Mouse (Mus musculus): ENCODE results near the gene Bsn. TPM values are rescaled to one million over a fixed set of nuclear protein-coding genes. Genes with fewer than 3 reads are reported as not detected.

Gene Bsn
- total and polyA plus RNA-seq, 2 experiments from 2014 or later, result 0.03 to 0.42 TPM

- Histone ChIP-seq H3K9me3 (replicated peaks; ENCODE audit: control insufficient read depth, low read length) (no peaks in the 10 kb centered on the region), H3K9ac (replicated peaks; ENCODE audit: low read depth, low read length) (no peak overlapping the region), H3K4me2 (ENCODE audit: low read depth, low read length) (no peak overlapping the region), H3K36me3 (replicated peaks; ENCODE audit: control insufficient read depth, insufficient read depth, low read length) (no peaks in the 10 kb centered on the region), H3K27ac (ENCODE audit: low read depth) (no peak overlapping the region), H3K4me3 (ENCODE audit: low read depth, low read length) (no peak overlapping the region), H3K27me3 (ENCODE audit: control insufficient read depth, insufficient read depth, low read length) (no peaks in the 10 kb centered on the region), H3K4me1 (ENCODE audit: control insufficient read depth, insufficient read depth) (no peaks in the 10 kb centered on the region)
- ATAC-seq (ENCODE audit: insufficient read depth, low read depth) (no peak), DNase-seq (ENCODE audit: low spot score) (no peak)
- TF ChIP-seq EP300 (IDR thresholded peaks at IDR 0.05; ENCODE audit: low read depth) (no peak), CTCF (IDR thresholded peaks at IDR 0.05; ENCODE audit: low read depth) (no peak)
- WGBS, result 26% methylated on average over 7 of the region's 7 CpGs
Observed at GRCm38 (mm10) chr9:108157891-108158290, 32.3 kb downstream of the Bsn start.

GRCm38 (mm10) chr9:108157451-108157850 lies 32.7 kb downstream of the Bsn start:
- no peak for ATAC-seq (ENCODE audit: insufficient read depth, low read depth)
- Histone ChIP-seq H3K27me3 (ENCODE audit: control insufficient read depth, insufficient read depth, low read length) (no peaks in the 10 kb centered on the region), H3K9me3 (replicated peaks; ENCODE audit: control insufficient read depth, low read length) (no peaks in the 10 kb centered on the region), H3K4me1 (ENCODE audit: control insufficient read depth, insufficient read depth) (no peaks in the 10 kb centered on the region), H3K36me3 (replicated peaks; ENCODE audit: control insufficient read depth, insufficient read depth, low read length) (no peaks in the 10 kb centered on the region), H3K27ac (ENCODE audit: low read depth) (no peak overlapping the region), H3K4me3 (ENCODE audit: low read depth, low read length) (no peak overlapping the region), H3K4me2 (ENCODE audit: low read depth, low read length) (no peak overlapping the region), H3K9ac (replicated peaks; ENCODE audit: low read depth, low read length) (no peak overlapping the region)
- TF ChIP-seq EP300 (IDR thresholded peaks at IDR 0.05; ENCODE audit: low read depth), result no peak
- no peak for TF ChIP-seq CTCF (IDR thresholded peaks at IDR 0.05; ENCODE audit: low read depth)
- DNase-seq (ENCODE audit: low spot score), result no peak
- WGBS, result 80% methylated on average over 6 of the region's 6 CpGs

GRCm38 (mm10) chr9:108156786-108157185 lies 33.4 kb downstream of the Bsn start:
- no peak for ATAC-seq (ENCODE audit: insufficient read depth, low read depth)
- Histone ChIP-seq H3K4me2 (ENCODE audit: low read depth, low read length) (no peak overlapping the region), H3K27me3 (ENCODE audit: control insufficient read depth, insufficient read depth, low read length) (no peaks in the 10 kb centered on the region), H3K4me1 (ENCODE audit: control insufficient read depth, insufficient read depth) (no peaks in the 10 kb centered on the region), H3K36me3 (replicated peaks; ENCODE audit: control insufficient read depth, insufficient read depth, low read length) (no peaks in the 10 kb centered on the region), H3K9ac (replicated peaks; ENCODE audit: low read depth, low read length) (no peak overlapping the region), H3K4me3 (ENCODE audit: low read depth, low read length) (no peak overlapping the region), H3K9me3 (replicated peaks; ENCODE audit: control insufficient read depth, low read length) (no peaks in the 10 kb centered on the region), H3K27ac (ENCODE audit: low read depth) (no peak overlapping the region)
- DNase-seq (ENCODE audit: low spot score), result no peak
- WGBS, result 80% methylated on average over 5 of the region's 5 CpGs
- no peak for TF ChIP-seq EP300 (IDR thresholded peaks at IDR 0.05; ENCODE audit: low read depth)
- no peak for TF ChIP-seq CTCF (IDR thresholded peaks at IDR 0.05; ENCODE audit: low read depth)

- no peak overlapping the region for H3K4me3 ChIP-seq (ENCODE audit: low read depth, low read length)
- H3K36me3 ChIP-seq (replicated peaks; ENCODE audit: control insufficient read depth, insufficient read depth, low read length), result no peaks in the 10 kb centered on the region
- no peak overlapping the region for H3K27ac ChIP-seq (ENCODE audit: low read depth)
- H3K9me3 ChIP-seq (replicated peaks; ENCODE audit: control insufficient read depth, low read length), result no peaks in the 10 kb centered on the region
- H3K9ac ChIP-seq (replicated peaks; ENCODE audit: low read depth, low read length), result no peak overlapping the region
- no peak overlapping the region for H3K4me2 ChIP-seq (ENCODE audit: low read depth, low read length)
- WGBS, result 80% methylated on average over 12 of the region's 12 CpGs
- H3K4me1 ChIP-seq (ENCODE audit: control insufficient read depth, insufficient read depth), result no peaks in the 10 kb centered on the region
- no peaks in the 10 kb centered on the region for H3K27me3 ChIP-seq (ENCODE audit: control insufficient read depth, insufficient read depth, low read length)
- DNase-seq (ENCODE audit: low spot score) (no peak), ATAC-seq (ENCODE audit: insufficient read depth, low read depth) (no peak)
- TF ChIP-seq EP300 (IDR thresholded peaks at IDR 0.05; ENCODE audit: low read depth) (no peak), CTCF (IDR thresholded peaks at IDR 0.05; ENCODE audit: low read depth) (no peak)
Observed at GRCm38 (mm10) chr9:108154814-108155213, 35.4 kb downstream of the Bsn start.

GRCm38 (mm10) chr9:108153516-108154448 lies 36.4 kb downstream of the Bsn start:
- H3K36me3 ChIP-seq (replicated peaks; ENCODE audit: control insufficient read depth, insufficient read depth, low read length), result no peaks in the 10 kb centered on the region
- no peaks in the 10 kb centered on the region for H3K27me3 ChIP-seq (ENCODE audit: control insufficient read depth, insufficient read depth, low read length)
- ATAC-seq (ENCODE audit: insufficient read depth, low read depth) (no peak), DNase-seq (ENCODE audit: low spot score) (no peak)
- TF ChIP-seq CTCF (IDR thresholded peaks at IDR 0.05; ENCODE audit: low read depth), result no peak
- TF ChIP-seq EP300 (IDR thresholded peaks at IDR 0.05; ENCODE audit: low read depth), result no peak
- H3K4me3 ChIP-seq (ENCODE audit: low read depth, low read length), result no peak overlapping the region
- no peak overlapping the region for H3K27ac ChIP-seq (ENCODE audit: low read depth)
- 70% methylated on average over 12 of the region's 12 CpGs for WGBS
- no peak overlapping the region for H3K9ac ChIP-seq (replicated peaks; ENCODE audit: low read depth, low read length)
- no peaks in the 10 kb centered on the region for H3K9me3 ChIP-seq (replicated peaks; ENCODE audit: control insufficient read depth, low read length)
- no peaks in the 10 kb centered on the region for H3K4me1 ChIP-seq (ENCODE audit: control insufficient read depth, insufficient read depth)
- no peak overlapping the region for H3K4me2 ChIP-seq (ENCODE audit: low read depth, low read length)
